Mouse (Mus musculus) regulatory T cell (primary cell): Measurements from ENCODE around the gene Tmem212.

Experiments used
- in situ Hi-C: fragments of 300-600 bp; cut with MboI, MseI; formaldehyde crosslinking; loops from one replicate; pipeline ENCODE4 v1.15.1; 2025; ENCODE audit warnings: high pct_unique_total_duplicates

The Tmem212 gene

GRCm38 (mm10) chr3:27899012-27899726 is 3.0 kb upstream of the Tmem212 start:
- in situ Hi-C loops = no loop called here

DNA sequence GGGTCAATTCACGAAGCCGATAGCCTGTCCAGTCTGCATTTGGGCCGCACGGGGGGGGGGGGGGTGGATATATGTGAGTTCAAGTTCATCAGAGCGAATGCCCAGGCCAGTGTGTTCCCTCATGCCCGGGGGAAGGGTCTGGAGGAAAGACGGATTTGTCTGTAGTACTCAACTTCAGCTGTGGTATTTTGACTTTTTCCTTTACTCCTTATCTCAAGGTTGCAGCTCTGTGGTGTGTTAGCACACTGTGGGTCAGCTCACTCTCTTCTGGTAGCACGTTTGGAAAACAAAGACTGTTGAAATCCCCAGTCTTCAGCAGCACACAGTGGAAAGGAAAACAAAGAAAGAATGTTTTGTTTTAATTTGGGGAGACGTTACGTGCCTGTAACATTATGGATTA is 2.0 kb upstream of the Tmem212 start:
- in situ Hi-C loops = no loop called here

DNA sequence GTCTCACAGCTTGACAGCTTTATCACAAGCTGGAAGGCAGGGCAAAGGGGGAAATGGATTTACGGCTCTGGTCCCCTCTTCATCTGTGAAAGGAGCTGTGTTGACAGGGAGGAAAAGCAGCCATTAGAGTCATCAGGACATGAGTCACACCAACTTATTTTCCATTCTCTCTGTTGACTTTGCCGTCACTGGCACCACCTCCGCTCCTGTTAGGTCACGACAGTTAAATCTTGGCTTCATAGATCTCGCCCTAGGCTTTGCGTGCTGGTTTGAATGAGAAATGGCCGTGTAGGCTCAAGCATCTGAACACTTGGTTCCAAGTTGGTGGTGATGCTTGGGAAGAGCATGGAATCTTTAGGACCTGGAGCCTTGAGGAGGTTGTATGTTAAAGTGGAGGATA is 9.6 kb downstream of the Tmem212 start:
- in situ Hi-C loops = no loop called here

GRCm38 (mm10) chr3:27885585-27885984 is 10.6 kb downstream of the Tmem212 start:
- in situ Hi-C loops = no loop called here

- in situ Hi-C loops = no loop called here
Measured at GRCm38 (mm10) chr3:27881897-27882835, 14.0 kb downstream of the Tmem212 start.

- in situ Hi-C loops = no loop called here
Measured at GRCm38 (mm10) chr3:27878854-27879610, 17.1 kb downstream of the Tmem212 start.

- in situ Hi-C loops = no loop called here
Measured at GRCm38 (mm10) chr3:27873268-27874073, 22.7 kb downstream of the Tmem212 start.

GRCm38 (mm10) chr3:27872429-27872828 is 23.7 kb downstream of the Tmem212 start:
- in situ Hi-C loops = no loop called here

- in situ Hi-C loops = no loop called here
Measured at GRCm38 (mm10) chr3:27871891-27872290, 24.3 kb downstream of the Tmem212 start.

- in situ Hi-C loops = no loop called here
Measured at GRCm38 (mm10) chr3:27871371-27871770, 24.8 kb downstream of the Tmem212 start.

- in situ Hi-C loops = no loop called here
Measured at GRCm38 (mm10) chr3:27868681-27869080, 27.5 kb downstream of the Tmem212 start.

GRCm38 (mm10) chr3:27867731-27868130 is 28.4 kb downstream of the Tmem212 start:
- in situ Hi-C loops = no loop called here

GRCm38 (mm10) chr3:27862821-27863740 is 33.1 kb downstream of the Tmem212 start:
- in situ Hi-C loops = no loop called here

DNA sequence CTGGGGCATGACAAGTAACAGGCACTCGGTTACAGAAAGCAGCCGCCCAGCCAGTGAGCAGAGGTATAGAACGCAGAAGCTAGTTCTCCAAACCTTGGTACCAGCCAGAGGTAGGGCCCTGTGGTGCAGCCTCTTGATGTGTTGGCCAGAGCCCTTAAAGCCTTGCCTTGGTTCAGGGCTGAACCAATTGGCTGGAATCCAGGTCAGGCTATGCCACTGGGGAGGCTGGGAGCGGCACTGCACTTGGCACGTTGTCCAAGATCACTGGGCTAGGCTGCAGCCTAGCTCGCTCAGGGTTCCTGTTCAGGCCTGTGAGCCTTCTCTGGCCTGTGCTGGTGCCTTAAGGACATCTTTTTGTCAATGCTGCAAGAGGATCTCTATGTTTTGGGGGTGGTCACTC is 34.6 kb downstream of the Tmem212 start:
- in situ Hi-C loops = no loop called here

DNA sequence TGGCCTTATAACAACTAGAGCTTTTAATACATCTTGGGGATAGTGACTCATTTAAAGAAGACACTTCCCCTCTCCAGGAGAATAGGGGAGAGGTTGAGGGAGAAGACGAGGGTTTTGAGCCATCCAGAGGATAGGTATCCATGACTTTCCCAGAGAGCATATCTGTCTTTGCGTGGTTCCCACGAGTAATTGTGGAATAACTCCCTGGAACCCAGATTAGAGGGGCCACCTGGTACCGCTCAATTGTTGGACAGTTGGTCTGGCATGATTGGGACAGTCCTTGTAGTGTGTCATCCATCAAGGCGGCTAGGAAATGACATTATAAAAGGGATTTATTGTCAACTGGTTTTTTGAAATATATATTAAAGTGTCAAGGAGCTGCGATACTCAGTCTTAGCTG is 35.1 kb downstream of the Tmem212 start:
- in situ Hi-C loops = no loop called here

DNA sequence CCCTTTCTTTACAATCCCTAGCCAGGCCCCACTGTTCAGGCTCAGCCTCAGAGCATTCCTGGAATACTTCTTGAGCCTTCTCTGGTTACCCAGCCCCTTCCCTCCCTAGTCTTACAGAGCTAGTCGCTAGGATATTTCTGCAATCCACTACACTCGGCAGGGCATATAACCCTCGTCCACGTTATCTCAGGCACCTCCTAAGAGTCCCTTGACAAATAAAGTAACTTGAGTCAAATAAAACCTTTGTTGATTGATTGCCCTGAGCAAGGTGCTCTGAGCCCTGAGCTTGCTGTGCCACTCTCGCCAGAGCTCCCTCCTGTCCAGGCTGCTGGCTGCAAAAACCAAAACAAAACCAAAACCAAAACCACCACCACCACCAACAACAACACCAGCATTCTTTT is 37.0 kb downstream of the Tmem212 start:
- in situ Hi-C loops = no loop called here

GRCm38 (mm10) chr3:27858441-27859115 is 37.6 kb downstream of the Tmem212 start:
- in situ Hi-C loops = no loop called here

- in situ Hi-C loops = no loop called here
Measured at GRCm38 (mm10) chr3:27856288-27856687, 39.9 kb downstream of the Tmem212 start.

DNA sequence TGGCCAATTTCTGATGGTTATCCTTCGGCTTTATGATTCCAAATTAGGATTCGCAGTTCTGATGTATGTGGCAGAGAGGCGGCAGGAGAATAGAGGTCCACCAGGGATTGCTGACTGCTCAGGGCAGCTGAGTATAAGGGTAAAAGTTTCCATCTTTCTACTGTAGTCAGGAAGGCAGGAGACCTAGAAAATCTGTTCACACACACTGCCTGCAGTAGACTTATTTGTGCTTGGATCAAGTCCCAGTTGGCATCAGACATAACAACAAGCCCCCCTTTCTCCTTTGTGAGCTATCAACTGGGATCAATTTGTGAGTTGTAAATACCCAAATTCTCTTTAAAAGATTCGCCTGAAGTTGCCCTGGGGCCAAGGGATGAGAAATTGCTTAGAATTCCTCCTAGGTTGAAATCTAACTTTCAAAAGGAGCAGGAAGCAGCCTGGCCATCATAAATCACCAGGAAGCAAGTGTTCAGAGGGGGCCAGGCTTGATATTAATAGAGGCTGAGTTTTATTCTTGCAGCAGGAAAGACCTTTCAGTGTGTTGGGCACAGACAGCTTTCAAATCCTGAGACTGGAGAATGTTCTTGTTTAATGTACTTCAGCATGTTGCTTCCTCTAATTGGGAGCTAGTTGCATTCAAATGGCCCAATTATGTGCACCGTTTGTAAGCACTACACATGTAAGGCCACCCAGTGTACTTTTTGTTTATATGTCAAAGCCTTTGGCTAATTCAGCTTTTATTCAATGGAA is 41.6 kb downstream of the Tmem212 start:
- in situ Hi-C loops = no loop called here
